Mouse (Mus musculus) hindbrain, embryonic 16.5 days (tissue): ENCODE measurements around the gene Ormdl1. TPM values are rescaled to one million over a fixed set of nuclear protein-coding genes. Genes with fewer than 3 reads are reported as not detected.

Experiments
- polyA plus RNA-seq: library from polyadenylated mRNA; unstranded; fragments of >200 nt; fragmentation: Nextera tagmentation; extraction: Ambion mirVana; gene quantifications from 2 replicates; pipeline ENCODE4 v1.2.1, GENCODE M21; 2015

Ormdl1 gene
- polyA plus RNA-seq, 1 experiment from 2014 or later = 50.4 TPM

Other genes starting within 250 kb of the Ormdl1 start
- 0.21 and 0.59 TPM in 2 replicates for gene Mstn, start 235.5 kb upstream of the Ormdl1 start, polyA plus RNA-seq
- not detected in 2 replicates for gene 1700019A02Rik, start 109.5 kb upstream of the Ormdl1 start, polyA plus RNA-seq
- 8.4 and 9.0 TPM in 2 replicates for gene Pms1, start 77 bp upstream of the Ormdl1 start, polyA plus RNA-seq
- gene Gm28778, start within 50 bp of the Ormdl1 start, polyA plus RNA-seq = not detected in 2 replicates
- 18.4 and 19.2 TPM in 2 replicates for gene Osgepl1, start 16.5 kb downstream of the Ormdl1 start, polyA plus RNA-seq
- 2.5 and 4.3 TPM in 2 replicates for gene Asdurf, start 55.5 kb downstream of the Ormdl1 start, polyA plus RNA-seq
- gene Gm28551, start 55.6 kb downstream of the Ormdl1 start, polyA plus RNA-seq = 2.2 TPM in 2 replicates
- 52.9 and 55.2 TPM in 2 replicates for gene Asnsd1, start 55.7 kb downstream of the Ormdl1 start, polyA plus RNA-seq